Mouse (Mus musculus): ENCODE measurements around the gene Slc35f4. TPM values are rescaled to one million over a fixed set of nuclear protein-coding genes. Genes with fewer than 3 reads are reported as not detected.

Slc35f4 gene
- total RNA-seq, 2 experiments from 2014 or later, result not detected

GRCm38 (mm10) chr14:49348897-49349250 is 177.0 kb downstream of the Slc35f4 start:
- DNase-seq (ENCODE audit: low spot score in 2 of 2), result peak in 1 of 2 experiments; percentile 18

- DNase-seq (ENCODE audit: low spot score in 2 of 2), result no peak
These were observed 177.5 kb downstream of the Slc35f4 start for GRCm38 (mm10) chr14:49348164-49348896.

- no peak for DNase-seq (ENCODE audit: low spot score in 2 of 2)
These were observed 180.0 kb downstream of the Slc35f4 start for GRCm38 (mm10) chr14:49345835-49346234.

- no peak for DNase-seq (ENCODE audit: low spot score in 2 of 2)
These were observed 188.8 kb downstream of the Slc35f4 start for GRCm38 (mm10) chr14:49337011-49337410.

DNA sequence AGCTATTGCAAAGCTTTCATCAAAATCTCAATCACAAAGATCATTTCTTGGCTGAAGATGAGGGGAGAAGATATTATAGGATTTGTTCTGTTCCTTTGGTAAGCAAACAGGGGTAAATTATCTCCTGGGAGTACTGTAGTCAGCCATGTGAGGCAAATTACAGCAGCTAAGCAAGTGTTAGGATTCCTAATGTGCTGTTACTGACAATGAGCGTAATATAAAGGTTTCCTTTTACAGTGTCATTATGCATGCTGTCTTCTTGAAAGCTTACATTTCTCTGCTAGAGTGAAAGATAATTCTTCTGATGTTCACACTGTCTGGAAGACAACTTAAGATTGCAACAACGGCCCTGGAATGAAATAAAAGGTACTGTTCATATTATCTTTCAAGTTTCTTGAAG is 192.0 kb downstream of the Slc35f4 start:
- no peak for DNase-seq (ENCODE audit: low spot score in 2 of 2)

GRCm38 (mm10) chr14:49316493-49316894 is 209.4 kb downstream of the Slc35f4 start:
- DNase-seq (ENCODE audit: low spot score in 2 of 2), result no peak

GRCm38 (mm10) chr14:49313981-49314380 is 211.9 kb downstream of the Slc35f4 start:
- DNase-seq (ENCODE audit: low spot score in 2 of 2), result no peak

GRCm38 (mm10) chr14:49313376-49313775 is 212.5 kb downstream of the Slc35f4 start:
- no peak for DNase-seq (ENCODE audit: low spot score in 2 of 2)

DNA sequence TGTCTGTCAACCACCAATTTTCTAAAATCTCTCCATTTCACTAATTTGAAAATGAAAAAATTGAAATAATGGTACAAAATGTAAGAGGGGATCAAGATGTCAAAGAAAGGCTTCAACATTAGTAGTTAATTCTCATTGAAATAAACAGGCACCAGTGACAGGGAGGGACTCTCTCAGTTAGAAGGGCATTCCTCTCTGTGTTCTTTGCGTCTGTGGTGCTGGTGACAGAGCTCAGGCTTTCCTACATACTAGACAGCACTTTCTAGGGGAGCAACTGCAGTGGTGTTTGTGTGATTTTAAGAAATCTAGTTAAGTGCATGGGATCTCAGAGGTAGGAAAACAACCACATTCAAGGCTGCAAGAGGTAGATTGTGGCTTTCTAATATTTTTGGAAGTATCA is 214.3 kb downstream of the Slc35f4 start:
- DNase-seq (ENCODE audit: low spot score in 2 of 2), result no peak

DNA sequence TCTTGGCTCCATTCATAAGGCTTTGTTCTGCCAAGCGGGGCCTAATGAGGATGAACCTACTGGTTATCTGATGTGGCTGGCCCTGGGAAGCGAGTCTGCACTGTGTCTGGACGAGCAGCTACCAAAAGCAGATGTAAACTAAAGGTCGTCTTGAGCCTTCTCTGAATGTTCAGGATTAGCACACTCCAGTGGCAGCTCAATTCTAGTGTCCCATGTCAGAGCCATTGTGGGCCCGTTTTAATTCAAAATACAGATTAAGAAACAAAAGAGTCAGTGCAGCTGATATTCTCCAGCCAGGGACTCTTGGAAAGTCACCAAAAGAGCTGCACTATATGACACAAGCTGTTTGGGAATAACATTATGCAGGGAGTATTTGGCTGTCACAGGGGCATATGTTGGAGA is 214.8 kb downstream of the Slc35f4 start:
- no peak for DNase-seq (ENCODE audit: low spot score in 2 of 2)

- no peak for DNase-seq (ENCODE audit: low spot score in 2 of 2)
These were observed 216.2 kb downstream of the Slc35f4 start for GRCm38 (mm10) chr14:49309670-49310069.

GRCm38 (mm10) chr14:49308591-49308990 is 217.3 kb downstream of the Slc35f4 start:
- DNase-seq (ENCODE audit: low spot score in 2 of 2), result no peak

- no peak for DNase-seq (ENCODE audit: low spot score in 2 of 2)
These were observed 218.0 kb downstream of the Slc35f4 start for GRCm38 (mm10) chr14:49307842-49308241.

DNA sequence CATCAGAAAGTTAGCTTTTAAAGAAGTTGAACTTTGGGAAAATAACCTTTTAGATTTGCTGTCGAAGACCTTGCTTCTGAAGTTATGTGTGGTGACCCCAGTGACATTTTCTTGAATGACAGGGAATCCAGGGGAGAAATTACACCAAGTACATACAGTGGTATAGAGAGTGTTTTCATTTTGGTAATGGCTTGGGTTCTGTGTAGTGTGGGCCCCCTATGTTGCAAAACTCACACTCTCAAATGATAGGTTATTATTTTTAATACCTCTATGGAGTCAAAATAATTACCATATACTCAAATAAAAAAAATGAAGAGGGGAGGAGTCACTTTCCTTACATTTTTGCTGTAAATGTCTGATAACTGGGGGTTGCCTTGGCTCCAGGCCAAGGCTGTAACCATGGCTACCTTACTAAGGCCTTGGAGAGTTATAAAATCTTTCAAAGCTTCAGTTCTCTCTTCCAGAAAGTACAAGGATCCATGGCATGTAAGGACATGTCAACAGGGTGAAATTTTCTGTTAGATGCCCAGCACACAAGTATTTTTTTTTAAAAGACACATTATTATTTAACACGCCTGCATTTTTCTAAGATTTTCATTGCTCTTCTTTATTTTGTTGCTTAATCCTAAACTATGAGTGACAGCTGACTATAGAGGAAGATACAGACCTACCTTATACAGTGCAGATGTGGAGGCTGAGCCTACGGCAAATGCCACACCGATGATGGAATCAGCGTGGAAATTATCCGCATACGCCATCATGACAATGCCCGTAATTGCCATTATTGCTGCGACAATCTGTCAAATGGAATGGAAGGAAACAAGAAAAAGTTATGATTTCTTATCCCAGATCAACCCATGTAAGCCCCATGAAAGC is 220.1 kb downstream of the Slc35f4 start:
- DNase-seq (ENCODE audit: low spot score in 2 of 2), result no peak

GRCm38 (mm10) chr14:49302271-49302857 is 223.5 kb downstream of the Slc35f4 start:
- no peak for DNase-seq (ENCODE audit: low spot score in 2 of 2)

GRCm38 (mm10) chr14:49300981-49301619 is 224.7 kb downstream of the Slc35f4 start:
- DNase-seq (ENCODE audit: low spot score in 2 of 2), result no peak

DNA sequence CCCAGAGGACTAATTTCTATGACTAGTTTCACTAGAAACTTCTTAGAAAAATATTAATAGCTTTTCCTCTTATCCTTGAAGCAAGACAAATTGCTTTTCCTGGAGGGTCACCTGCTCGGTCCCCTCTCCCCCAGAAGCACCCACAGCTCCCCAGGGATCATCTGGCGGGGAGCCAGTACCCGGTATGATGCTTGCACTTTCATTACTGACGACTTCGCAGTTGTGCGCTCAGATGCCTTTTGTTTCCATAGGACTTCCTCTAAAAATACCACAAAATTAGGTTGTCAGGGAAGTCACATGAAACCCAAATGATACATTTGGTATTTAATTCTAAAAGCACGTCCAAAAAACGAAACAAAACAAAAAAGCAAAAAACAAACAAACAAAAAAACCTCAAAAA is 225.5 kb downstream of the Slc35f4 start:
- DNase-seq (ENCODE audit: low spot score in 2 of 2), result no peak

DNA sequence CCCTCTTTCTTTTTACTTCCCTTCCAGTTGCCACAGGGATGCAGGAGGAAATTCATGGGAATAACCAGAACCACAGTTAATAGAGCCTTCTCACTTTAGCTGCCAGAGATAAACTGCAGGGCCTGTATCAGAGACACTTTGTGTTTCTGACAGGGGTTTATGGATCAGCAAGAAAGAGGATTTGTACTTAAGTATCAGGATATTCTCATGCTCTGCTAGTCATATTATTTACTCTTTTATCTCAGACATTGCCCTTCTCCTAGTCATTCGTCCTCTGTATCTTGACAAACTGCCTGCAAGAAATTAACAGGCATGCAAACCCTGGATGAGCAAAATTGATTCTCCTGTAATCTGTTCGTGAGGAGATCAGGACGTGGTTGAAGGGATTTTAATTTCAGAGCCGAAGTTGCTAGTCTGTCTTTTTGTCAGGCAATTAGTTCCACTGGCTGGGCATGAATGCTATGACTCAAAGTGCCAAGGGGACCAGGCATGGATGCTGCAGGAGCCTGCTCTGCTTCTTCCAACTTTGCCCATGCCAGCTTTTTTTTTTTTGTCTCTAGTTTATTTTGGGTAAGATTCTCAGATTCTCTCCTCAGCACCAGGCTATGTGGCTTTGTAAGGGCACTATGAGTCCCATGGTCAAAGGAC is 231.9 kb downstream of the Slc35f4 start:
- DNase-seq (ENCODE audit: low spot score in 2 of 2), result no peak

- no peak for DNase-seq (ENCODE audit: low spot score in 2 of 2)
These were observed 235.7 kb downstream of the Slc35f4 start for GRCm38 (mm10) chr14:49290029-49290745.
